Mouse (Mus musculus) lung, postnatal 4 days (tissue): Measurements from ENCODE around the gene Cers6.
A peak's percentile ranks its signal among the peaks of the same experiment; 100 is the strongest.

Experiments used
- DNase-seq, 2 experiments: peaks; one replicate each; pipeline ENCODE4 v3.0.0; 2021

The Cers6 gene

DNA sequence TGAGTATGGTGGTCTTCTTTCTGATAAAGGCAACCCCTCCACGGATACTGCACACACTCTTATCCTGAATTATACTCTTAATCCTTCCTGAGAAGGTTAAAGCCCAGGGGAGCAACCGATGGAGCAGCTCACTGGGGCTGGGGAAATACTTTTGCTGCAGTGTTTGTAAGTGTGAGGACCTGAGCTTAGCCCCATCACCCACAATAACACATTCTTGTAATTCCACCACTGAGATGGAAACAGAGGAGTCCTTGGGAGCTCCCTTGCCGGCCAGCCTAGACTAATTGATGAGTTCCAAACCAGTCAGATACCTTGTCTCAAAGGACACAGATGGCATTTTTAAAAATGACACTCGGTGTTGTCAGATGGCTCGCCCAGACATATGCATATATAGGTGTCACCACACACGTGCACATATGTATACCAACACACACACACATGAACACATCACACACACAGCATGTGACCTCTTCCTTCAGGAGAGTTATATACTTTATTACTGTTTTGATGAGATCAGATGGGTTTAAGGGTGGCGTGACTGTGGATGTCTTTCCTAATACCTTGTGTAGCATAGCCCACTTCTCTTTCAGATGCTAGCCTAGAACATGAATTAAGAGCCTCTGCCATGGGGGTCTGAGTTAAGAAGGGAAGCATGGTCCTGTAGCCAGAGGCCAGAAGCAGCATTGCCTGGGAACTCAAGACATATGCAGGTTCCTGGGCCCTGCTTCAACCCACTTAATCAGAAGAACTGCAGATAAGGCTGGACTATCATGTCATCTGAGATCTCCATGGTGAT lies 210.4 kb downstream of the Cers6 start:
- no peak for DNase-seq

DNA sequence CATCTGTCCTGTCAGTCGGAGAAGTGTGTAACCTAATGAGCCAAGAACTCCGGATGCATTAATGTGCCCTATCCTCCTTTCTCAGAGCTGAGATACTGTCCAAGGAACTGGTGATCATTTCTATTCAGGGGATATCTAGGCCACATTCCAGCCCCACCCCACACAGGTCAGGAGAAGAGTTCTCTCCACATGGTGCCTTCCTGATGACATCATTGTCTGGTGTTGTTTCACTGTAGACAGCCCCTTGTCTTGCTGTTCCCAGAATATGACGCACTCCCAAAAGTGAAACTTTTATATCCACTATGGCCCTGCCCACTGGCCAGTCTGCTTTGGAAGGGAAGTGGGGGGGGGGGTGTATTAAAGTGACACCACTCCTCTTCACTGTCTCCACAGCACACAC lies 215.9 kb downstream of the Cers6 start:
- DNase-seq, result peak in 1 of 2 experiments; percentile 18

DNA sequence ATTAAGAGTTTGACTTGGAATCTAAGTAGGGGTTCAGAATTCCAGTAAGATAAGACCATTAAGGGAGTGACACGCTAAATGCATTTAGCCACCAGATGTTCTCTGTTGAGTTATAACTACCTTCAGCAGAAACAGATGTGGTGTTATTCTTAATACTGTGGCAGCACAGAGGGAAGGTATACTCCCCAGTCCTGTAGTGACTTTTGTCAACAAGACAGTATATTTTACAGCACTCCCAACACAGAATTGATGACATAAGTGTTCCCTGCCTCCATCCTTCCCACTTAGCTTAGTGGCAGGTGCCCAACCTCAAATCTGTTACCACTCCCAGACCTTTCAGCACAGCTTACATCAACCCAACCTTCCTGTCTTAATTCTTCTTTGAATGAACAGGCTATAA lies 219.5 kb downstream of the Cers6 start:
- DNase-seq, result no peak

DNA sequence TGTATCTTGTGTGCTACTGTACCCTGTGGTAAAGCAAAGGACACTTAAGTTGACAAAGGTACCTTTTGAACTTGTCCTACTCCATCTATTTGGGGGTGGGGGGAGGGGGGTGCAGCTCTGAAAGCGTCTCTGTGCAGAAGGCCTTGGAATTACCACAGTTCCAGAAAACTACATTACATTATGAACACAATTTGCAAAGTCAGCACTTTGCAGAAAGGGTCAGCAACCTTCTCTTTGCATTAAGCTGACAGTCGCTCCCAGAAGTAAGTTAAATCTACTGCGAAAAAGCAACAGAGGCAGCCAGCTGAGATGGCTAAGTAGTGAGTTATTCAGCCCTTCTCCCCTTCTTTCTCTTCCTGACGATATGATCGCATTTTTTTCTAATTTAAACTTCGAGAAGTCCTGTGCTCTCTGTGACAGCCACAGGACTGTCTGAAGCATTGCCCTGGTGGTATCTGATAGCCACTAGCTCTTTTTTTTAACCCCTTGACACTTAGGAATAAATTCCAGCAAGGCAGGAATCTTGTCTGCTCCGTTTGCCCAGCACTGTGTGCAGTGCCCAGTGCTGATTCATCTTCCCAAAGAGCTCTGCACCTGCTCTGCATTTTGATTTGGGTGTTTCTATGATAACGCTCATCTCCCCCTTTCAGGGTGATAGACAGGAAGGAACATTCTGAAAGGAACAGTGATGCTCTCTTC lies 221.4 kb downstream of the Cers6 start:
- DNase-seq, result no peak

DNA sequence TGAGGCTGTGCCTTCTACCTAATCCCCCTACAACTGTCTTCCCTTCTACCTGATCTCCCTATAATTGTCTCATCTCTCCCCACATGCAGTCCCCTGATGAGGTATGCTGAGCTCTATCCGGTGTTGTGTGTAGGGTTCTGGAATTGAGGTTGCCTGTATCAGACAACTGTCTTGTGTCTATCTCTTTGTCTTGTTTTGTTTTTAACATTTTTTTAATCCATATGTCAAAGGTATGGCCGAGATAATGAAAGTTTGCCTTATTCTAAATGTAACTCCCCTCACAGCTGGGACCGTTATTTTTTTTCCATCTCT lies 221.9 kb downstream of the Cers6 start:
- no peak for DNase-seq

DNA sequence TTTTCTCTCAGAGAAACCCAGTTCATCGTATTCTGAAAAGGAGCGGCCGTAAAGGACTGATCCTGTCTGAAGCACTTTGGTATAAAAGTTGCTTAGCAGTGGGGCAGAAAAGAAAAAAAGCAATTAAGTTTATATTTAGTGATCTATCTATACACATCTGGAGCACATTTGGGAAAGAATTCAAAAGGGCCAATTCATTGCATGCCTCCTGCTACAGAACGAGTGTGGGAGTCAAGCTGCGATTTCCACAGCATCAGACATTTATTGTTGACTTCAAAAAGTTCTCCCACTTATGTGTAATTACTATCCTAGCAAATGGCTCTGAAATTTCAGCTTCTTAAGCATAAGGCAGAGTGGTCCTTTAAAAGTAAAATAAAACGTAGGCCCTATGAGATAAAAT lies 223.2 kb downstream of the Cers6 start:
- no peak for DNase-seq

DNA sequence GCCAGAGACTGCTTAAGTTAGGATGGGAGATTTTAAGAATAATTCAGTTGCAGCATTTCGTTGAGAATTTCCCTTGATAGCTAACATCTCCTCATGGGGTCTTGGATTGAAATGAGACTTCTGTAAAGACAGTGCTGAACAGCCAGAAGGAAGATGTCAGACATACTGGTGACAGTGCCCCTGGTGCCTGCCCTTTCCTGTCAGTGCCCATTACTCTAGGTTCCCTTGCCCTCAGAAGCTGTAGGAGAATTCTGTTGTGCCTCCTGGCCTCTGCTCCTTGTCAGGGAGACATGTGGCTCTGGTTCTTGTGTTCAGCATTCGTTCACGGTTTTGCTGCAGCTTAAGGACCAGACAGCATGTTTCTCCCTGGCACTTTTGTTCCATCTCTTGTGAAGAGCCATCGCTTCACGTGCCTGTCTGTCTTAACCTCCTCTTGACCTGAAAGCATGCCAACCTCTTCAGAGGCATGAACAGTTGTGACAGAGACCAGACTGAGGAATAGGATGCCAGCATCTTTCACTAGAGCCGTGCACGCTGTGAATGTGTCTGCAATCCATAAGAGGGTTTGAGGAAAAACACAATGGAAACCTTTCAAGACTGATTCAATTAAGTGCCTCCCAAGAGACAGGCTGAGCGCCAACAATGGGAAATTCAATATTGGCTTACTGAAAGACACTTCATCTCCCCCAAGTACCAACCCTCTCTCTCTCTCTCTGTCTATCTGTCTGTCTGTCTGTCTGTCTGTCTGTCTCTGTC lies 225.4 kb downstream of the Cers6 start:
- DNase-seq, result no peak

DNA sequence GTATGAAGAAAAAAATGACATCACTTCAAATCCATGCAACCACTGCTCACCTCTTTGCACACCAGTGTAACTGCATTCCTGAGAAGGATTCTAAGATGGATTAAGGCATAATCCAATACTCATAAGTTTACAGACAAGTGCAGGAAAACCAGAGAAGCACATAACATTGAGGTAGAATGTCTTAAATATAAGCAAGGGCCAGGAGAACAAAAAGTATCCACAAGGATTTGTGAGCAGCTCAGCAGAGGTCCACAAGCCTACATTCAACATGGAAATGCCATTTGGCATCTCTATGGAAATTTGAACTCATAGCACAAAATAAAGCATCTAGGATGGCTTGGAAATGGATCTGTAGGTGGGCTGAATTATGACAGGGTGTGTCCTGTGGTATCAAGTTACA lies 234.6 kb downstream of the Cers6 start:
- DNase-seq, result no peak

DNA sequence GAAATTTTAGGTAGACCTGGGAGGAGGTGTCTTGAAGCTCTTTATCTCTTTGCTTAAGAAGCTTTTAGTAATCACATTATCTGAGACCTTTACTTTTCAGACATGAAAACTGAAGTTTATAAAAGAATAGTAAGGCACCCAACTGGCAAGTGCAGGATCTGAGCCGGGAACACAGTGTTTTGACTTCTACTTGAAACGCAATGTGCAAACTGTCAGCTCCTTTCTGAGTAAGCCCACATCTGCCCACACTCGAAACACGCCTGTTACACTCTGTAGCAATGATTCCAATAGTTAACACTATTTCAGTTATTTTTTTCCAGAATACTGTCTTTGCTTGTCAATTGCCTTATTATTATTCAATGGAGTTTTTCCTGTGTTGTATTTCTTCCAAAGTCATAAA lies 235.6 kb downstream of the Cers6 start:
- no peak for DNase-seq

DNA sequence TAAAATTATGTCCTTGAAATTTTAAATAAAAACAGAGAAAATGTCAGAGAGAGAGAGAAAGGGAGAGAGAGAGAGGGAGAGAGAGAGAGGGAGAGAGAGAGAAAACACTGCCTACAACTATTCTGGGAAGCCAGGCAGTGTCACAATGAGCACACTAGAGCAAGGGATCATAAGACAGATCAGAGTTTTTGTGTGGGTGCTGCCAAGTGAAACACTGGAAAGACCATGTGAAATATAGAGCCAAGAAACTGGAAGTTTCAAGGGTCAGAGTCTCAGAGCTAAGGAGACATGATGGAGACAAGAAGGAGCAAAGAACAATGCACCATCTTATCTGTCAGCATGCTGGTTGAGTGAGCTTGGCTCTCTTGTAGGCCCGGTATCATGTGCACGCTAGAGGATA lies 236.3 kb downstream of the Cers6 start:
- DNase-seq, result no peak

DNA sequence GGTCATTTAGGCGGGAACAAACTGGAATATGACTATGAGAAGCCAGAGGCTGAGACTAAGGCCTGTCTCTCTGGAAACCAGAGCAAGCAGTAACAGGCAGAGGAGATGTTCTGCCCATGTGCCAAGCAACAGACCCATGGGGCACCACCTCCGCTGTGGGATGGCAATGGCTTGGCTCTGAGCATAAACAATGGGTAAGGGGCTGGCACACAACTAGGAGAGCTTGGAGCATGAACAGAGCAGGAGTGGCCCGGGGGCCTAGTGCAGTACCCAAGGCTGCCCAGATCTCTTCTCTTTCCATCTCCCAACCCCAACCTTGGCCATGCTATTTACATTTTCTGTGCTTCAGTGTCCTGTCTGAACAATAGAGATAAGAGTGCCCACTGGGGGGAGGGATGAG lies 237.5 kb downstream of the Cers6 start:
- DNase-seq, result no peak

DNA sequence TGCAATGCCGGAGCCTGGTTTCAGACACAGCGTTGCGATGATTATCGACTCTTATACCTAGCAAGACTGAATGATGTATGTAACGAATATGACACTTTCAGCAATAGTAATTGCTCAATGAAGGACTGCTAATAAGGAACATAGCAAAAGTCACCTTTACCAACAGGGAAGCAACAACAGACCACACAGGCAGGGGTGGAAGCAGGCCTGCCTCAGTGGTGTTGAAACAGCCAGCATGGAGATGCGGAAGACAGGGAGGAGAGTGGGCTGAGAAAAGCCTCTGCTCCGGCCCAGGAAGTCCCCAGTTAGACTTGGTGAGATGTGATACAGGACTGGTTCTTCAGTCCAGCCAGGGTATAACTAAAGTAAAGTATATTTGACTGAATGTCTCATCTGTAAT lies 237.9 kb downstream of the Cers6 start:
- DNase-seq, result no peak

DNA sequence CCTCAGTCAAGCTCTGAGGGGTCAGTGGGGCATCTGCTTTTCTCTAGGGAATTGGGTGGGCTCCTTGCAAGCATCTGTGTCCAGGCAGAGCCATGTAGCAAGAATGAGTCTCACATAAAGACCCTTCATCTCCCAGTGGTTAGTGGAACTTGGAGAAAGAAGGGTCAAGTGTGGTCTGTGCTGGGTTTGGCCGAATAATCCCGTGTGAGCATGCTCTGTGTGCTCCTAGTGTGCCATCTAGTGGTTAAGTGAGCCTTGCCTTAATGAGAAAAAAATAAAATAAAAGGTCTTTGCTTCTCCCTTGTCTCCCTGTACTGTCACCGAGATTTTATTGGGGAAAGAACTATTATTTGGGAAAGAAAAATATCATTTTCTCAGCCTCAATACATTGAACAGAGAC lies 239.5 kb downstream of the Cers6 start:
- peak in 1 of 2 experiments; percentile 58 for DNase-seq

DNA sequence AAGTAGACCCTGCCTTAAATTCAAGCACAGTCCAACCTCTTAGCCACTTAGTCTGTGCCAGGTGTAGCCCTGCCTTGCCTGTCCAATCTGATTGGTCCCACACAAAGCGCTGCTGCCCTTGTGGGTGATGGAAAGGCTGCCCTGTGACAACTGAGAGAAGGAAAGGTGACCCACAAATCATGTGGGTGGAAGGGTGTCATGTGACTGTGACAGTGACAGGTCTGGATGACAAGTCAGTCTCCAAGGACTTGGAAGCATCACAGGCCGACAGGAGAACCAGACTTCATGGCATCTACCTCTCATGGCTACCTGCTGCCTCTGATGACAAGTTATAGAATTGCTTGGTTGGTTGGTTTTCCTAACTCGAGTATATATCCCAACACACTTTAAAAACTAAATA lies 242.3 kb downstream of the Cers6 start:
- DNase-seq, result no peak

DNA sequence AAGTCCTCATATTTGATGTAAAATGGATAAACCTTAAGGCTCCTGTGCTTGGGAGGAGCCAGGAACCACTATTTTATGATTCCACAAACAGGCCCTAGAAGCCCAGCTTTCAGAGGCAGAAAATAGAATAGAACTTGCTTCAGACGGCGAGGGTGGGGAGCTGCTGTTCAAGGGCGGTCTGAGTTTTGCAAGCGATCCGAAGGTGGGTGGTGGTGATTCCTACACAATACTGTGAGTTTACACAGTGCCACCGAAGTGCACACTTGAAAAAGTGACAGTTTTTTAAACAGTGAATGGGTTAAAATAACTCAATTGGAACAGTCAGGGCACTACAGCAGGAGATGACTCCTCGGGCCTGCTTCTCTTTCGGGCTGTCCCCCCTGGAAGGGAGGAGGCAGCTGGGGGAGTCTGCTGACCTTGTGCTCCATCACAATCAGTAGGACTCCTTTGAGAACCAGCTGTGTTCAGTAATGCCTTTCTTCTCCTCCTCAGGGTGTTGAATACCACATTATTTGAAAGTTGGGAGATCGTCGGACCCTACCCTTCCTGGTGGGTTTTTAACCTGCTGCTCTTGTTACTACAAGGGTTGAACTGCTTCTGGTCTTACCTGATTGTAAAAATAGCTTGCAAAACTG lies 243.4 kb downstream of the Cers6 start:
- DNase-seq, result no peak

DNA sequence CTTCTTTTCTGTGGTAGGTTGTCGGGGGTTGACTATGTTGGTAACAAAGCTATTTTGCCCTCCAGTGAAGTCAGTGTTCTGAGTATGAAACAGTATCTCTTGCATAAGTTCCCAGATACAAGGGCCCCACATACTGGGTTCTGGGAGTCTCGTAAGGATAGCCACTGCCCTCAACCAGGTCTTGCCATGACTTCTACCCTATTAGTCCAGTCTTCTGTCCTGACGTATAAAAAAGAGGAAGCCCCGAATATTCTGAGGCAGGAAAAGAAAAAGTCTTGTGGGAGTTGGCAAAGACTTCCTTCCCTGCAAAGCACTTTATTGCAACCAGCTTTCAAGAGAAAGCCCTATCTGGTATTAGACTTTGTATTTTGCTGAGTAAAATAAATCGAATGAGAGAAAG lies 248.0 kb downstream of the Cers6 start:
- no peak for DNase-seq

DNA sequence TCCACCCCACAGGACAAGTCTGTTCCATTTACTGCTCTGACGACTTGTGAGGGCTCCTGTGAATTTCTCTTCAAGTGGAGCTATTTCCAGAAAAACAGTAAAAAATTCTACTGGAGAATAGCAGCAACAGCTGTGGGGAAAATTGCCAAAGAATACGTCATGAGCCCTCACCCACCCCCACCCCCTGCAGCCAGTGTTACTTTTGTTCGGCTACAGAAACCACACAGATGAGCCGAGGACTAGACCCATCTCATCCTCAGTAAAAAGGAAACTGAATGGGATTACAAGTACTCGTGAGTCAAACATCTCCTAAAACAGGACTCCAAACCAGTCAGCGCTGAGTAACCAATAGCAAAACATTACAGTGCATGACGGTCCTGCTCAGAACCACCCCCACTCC lies 248.5 kb downstream of the Cers6 start:
- no peak for DNase-seq

DNA sequence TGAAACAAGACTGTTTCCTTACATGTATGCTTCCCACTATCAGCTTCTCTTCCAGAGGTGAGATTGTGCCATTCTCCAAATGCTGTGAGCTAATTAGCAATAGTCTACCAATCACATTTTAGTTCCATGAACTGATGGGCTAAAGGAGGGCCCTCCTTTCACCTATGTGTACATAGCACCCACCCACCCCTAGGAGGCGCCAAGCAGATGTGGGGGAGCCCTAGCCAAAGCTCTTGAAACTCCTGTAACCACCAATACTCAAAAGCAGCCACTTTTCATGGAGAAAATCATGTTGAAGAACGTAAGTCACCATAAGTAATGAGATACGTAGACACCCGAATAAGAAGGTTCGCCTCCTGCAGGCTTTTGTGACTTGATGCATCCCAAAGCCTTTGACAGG lies 251.4 kb downstream of the Cers6 start:
- no peak for DNase-seq

DNA sequence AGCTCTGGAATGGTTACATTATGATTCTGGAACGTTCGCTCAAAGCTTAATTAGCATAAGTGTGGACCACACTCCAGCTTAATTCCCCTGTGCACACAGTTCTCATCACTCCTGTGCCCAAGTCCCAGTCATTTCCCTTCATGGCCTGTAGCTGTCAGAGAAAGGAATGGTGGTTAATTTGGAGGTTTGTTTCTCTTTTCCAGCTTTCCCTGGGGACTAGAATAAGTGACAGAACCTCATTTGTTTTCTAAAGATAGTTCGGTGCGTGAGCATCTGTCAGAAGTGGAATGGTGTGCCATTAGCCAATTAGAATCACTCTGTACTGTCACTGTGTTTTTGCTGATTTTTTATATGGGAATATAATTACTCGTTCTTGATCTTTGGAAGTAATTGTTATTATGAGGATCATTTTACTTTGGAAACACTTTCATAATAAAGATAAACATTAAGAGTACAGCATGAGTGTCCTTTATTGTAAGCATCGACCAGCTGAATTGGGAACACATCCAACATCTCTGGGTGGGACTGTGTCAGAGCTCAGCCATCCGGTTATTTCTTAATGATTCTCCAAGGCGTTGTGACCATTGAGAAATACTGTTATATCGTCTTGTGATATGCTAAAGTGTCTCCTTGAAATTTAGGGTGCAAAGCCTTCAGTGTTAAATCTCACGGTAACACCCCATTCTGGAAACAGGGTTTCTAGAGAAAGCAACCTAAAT lies 252.7 kb downstream of the Cers6 start:
- peak; percentile 34 to 56 for DNase-seq

DNA sequence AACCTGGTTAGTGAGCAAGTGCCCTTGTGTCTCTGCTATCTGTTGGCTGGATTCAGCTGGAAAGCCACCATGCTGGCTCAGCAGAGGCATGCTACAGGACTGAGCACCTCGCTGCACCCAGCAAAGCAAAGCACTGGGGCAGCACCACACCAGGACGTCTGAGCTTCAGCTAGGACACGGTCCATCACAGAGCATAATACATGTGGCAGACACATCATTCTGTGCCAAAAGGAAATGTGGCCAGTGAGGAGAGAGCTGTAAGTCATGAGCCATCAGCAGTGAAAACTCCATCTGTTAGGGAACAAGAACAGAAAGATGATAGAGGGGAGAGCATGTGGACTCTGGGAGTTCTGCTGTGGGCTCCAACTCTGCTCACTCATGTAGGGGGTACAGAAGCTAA lies 254.7 kb downstream of the Cers6 start:
- DNase-seq, result no peak

DNA sequence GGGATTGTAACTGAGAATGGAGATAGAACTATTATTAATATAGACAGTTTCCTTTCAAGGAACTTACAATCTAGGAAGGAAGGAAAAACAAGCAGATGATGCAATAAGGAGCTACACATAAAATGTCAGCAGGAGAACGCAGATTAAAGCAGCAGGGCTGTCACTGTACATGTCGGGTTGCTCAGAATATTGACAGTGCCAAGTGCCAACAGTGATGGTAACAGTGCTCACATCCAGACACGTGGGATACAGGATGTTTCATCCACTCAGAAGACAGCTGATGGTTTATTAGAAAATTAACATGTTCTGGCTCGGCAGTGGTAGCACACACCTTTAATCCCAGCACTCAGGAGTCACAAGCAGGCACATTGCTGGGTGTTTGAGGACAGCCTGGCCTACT lies 255.5 kb downstream of the Cers6 start:
- no peak for DNase-seq

DNA sequence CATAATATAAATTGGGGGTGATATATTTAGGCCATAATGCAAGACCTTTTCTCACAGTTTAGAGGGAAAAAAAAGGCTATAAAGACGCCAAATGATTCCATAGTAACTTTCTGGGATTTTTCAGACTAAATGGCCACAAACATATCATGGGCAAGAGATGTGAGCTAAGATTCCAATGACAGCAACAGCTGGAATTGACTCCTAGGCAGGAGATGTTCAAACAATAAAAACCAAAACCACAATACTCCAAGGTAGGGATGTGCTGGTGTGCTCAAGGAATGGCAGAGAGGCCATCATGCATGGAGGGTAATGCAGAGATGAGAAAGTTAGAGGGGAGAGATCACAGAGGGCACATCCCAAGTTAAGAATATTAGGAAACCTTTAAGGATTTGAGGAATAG lies 257.8 kb downstream of the Cers6 start:
- no peak for DNase-seq

DNA sequence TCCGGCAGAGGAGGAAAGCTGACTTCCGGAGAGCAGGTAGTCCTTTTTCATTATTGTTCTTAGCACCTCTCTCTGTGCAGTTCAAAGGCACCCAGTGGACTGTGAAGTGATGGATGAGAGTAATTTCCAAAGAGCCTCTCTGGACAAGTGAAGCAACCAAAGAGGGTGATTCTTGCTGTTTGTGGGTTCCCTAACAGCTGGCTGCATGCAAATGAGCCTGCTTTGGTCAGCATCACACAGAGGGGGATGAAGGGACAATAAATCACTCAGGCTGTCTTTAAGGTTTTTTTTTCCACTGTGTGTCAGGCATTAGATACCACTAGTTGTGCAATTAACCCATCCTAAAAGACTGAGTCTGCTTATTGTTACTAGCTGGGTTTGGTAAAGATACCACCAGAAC lies 258.5 kb downstream of the Cers6 start:
- no peak for DNase-seq
